Mouse (Mus musculus) embryonic facial prominence, embryonic 12.5 days (tissue): ENCODE data around the gene Comtd1. TPM values are rescaled to one million over a fixed set of nuclear protein-coding genes. Genes with fewer than 3 reads are reported as not detected.

Experiments used
- ATAC-seq: fragments of 200-750 bp; cut with Nextera tagmentation; 2 replicates; pipeline ENCODE4 v1.8.0; 2017; ENCODE audit not compliant: insufficient number of reproducible peaks, insufficient read depth, low FRiP score, low TSS enrichment
- H3K27ac ChIP-seq: fragments of 300-500 bp; sonication (generic); 2 replicates; pipeline ENCODE4 v1.5.1; 2016; ENCODE audit warnings: mild to moderate bottlenecking
- H3K27me3 ChIP-seq: fragments of 300-500 bp; sonication (generic); 2 replicates; pipeline ENCODE4 v1.6.1; 2016; ENCODE audit warnings: mild to moderate bottlenecking, moderate library complexity
- H3K36me3 ChIP-seq: fragments of 300-500 bp; sonication (generic); 2 replicates; pipeline ENCODE4 v1.6.1; 2016; ENCODE audit warnings: mild to moderate bottlenecking
- H3K4me1 ChIP-seq: fragments of 300-500 bp; sonication (generic); 2 replicates; pipeline ENCODE4 v1.6.1; 2016
- H3K4me2 ChIP-seq: fragments of 300-500 bp; sonication (generic); replicated peaks from 2 replicates; pipeline ENCODE4 v1.6.1; 2016; ENCODE audit warnings: mild to moderate bottlenecking, moderate library complexity
- H3K4me3 ChIP-seq: fragments of 300-500 bp; sonication (generic); 2 replicates; pipeline ENCODE4 v1.5.1; 2016; ENCODE audit warnings: mild to moderate bottlenecking
- H3K9ac ChIP-seq: fragments of 300-500 bp; sonication (generic); 2 replicates; pipeline ENCODE4 v1.6.1; 2016; ENCODE audit warnings: mild to moderate bottlenecking, moderate library complexity
- H3K9me3 ChIP-seq: fragments of 300-500 bp; sonication (generic); 2 replicates; pipeline ENCODE4 v1.6.1; 2016; ENCODE audit warnings: mild to moderate bottlenecking, moderate library complexity
- WGBS: fragments of 180-500 bp; shearing (Covaris S2); methylation state at CpG from one replicate; pipeline ENCODE4 v1.1.7; 2016; 5-methylcytosine and 5-hydroxymethylcytosine counted together
- polyA plus RNA-seq: library from polyadenylated mRNA; unstranded; fragments of >200 nt; fragmentation: Nextera tagmentation; extraction: Ambion mirVana; gene quantifications from 2 replicates; pipeline ENCODE4 v1.2.1, GENCODE M21; 2016

Comtd1 gene
- polyA plus RNA-seq, 1 experiment from 2014 or later: 20.1 TPM

GRCm38 (mm10) chr14:21830876-21831767, 17.7 kb downstream of the Comtd1 start:
- H3K4me2 ChIP-seq: peak overlapping the region; percentile 87
- peak overlapping the region; percentile 90 for H3K9ac ChIP-seq
- peak overlapping the region; percentile 89 for H3K27ac ChIP-seq
- peak overlapping the region; percentile 90 for H3K4me3 ChIP-seq
- H3K36me3 ChIP-seq: peaks cover 25% of the 10 kb centered on the region
- H3K27me3 ChIP-seq: no peaks in the 10 kb centered on the region
- H3K9me3 ChIP-seq: no peaks in the 10 kb centered on the region
- H3K4me1 ChIP-seq: peaks cover 21% of the 10 kb centered on the region
- peak; percentile 96 for ATAC-seq
- WGBS: under 1% methylated on average over 73 of the region's 73 CpGs

GRCm38 (mm10) chr14:21825786-21826491, 22.8 kb downstream of the Comtd1 start:
- no peak for ATAC-seq
- Histone ChIP-seq H3K27me3 (no peaks in the 10 kb centered on the region), H3K4me2 (no peak overlapping the region), H3K9me3 (no peaks in the 10 kb centered on the region), H3K36me3 (no peaks in the 10 kb centered on the region), H3K27ac (no peak overlapping the region), H3K4me3 (no peak overlapping the region), H3K9ac (no peak overlapping the region), H3K4me1 (0 out of 2 replicates have a peak, but pooled peaks cover 3% of the 10 kb centered on the region)
- WGBS: 90% methylated on average over 9 of the region's 9 CpGs

GRCm38 (mm10) chr14:21824938-21825337, 23.8 kb downstream of the Comtd1 start, which contains the start of gene Vdac2:
Gene Vdac2, plus strand, starts transcription at chr14:21825238.
- WGBS: 85% methylated on average over 2 of the region's 2 CpGs
- Histone ChIP-seq H3K4me1 (0 out of 2 replicates have a peak, but pooled peaks cover 3% of the 10 kb centered on the region), H3K9ac (no peak within 1 kb of the TSS), H3K36me3 (no peaks in the 10 kb centered on the region), H3K4me2 (no peak within 1 kb of the TSS), H3K4me3 (no peak within 1 kb of the TSS), H3K9me3 (no peaks in the 10 kb centered on the region), H3K27ac (0 out of 2 replicates have a peak within 1 kb of the TSS, but pooled peaks have one; percentile 19), H3K27me3 (no peaks in the 10 kb centered on the region)
- no peak for ATAC-seq

- Histone ChIP-seq H3K4me3 (no peak overlapping the region), H3K27ac (0 out of 2 replicates have a peak overlapping the region, but pooled peaks have one; percentile 19), H3K4me2 (no peak overlapping the region), H3K9me3 (no peaks in the 10 kb centered on the region), H3K9ac (no peak overlapping the region), H3K4me1 (0 out of 2 replicates have a peak, but pooled peaks cover 3% of the 10 kb centered on the region), H3K36me3 (no peaks in the 10 kb centered on the region), H3K27me3 (no peaks in the 10 kb centered on the region)
- WGBS: 78% methylated on average over 7 of the region's 7 CpGs
- ATAC-seq: no peak
Observed at GRCm38 (mm10) chr14:21823897-21824296, 24.9 kb downstream of the Comtd1 start.

GRCm38 (mm10) chr14:21822795-21823374, 25.9 kb downstream of the Comtd1 start:
- H3K9me3 ChIP-seq: no peaks in the 10 kb centered on the region
- H3K36me3 ChIP-seq: no peaks in the 10 kb centered on the region
- H3K4me3 ChIP-seq: no peak overlapping the region
- H3K9ac ChIP-seq: no peak overlapping the region
- H3K27me3 ChIP-seq: no peaks in the 10 kb centered on the region
- WGBS: 67% methylated on average over 7 of the region's 7 CpGs
- H3K4me2 ChIP-seq: no peak overlapping the region
- ATAC-seq: no peak
- H3K27ac ChIP-seq: no peak overlapping the region
- 0 out of 2 replicates have a peak, but pooled peaks cover 3% of the 10 kb centered on the region for H3K4me1 ChIP-seq

GRCm38 (mm10) chr14:21822307-21822706, 26.5 kb downstream of the Comtd1 start:
- H3K27ac ChIP-seq: no peak overlapping the region
- H3K9ac ChIP-seq: no peak overlapping the region
- no peaks in the 10 kb centered on the region for H3K36me3 ChIP-seq
- WGBS: 74% methylated on average over 7 of the region's 7 CpGs
- H3K9me3 ChIP-seq: no peaks in the 10 kb centered on the region
- H3K27me3 ChIP-seq: no peaks in the 10 kb centered on the region
- no peak for ATAC-seq
- H3K4me2 ChIP-seq: no peak overlapping the region
- 0 out of 2 replicates have a peak, but pooled peaks cover 3% of the 10 kb centered on the region for H3K4me1 ChIP-seq
- no peak overlapping the region for H3K4me3 ChIP-seq

- 0 out of 2 replicates have a peak, but pooled peaks have one; percentile 24 for ATAC-seq
- H3K27ac ChIP-seq: no peak overlapping the region
- no peaks in the 10 kb centered on the region for H3K36me3 ChIP-seq
- no peak overlapping the region for H3K4me2 ChIP-seq
- WGBS: 91% methylated on average over 4 of the region's 4 CpGs
- no peak overlapping the region for H3K9ac ChIP-seq
- H3K4me1 ChIP-seq: no peaks in the 10 kb centered on the region
- H3K4me3 ChIP-seq: no peak overlapping the region
- no peaks in the 10 kb centered on the region for H3K27me3 ChIP-seq
- no peaks in the 10 kb centered on the region for H3K9me3 ChIP-seq
Observed at GRCm38 (mm10) chr14:21820880-21821505, 27.8 kb downstream of the Comtd1 start.

- H3K4me2 ChIP-seq: no peak overlapping the region
- no peaks in the 10 kb centered on the region; the same call in 1 of the 2 replicates for H3K4me1 ChIP-seq
- H3K9ac ChIP-seq: no peak overlapping the region
- no peak overlapping the region for H3K27ac ChIP-seq
- H3K36me3 ChIP-seq: no peaks in the 10 kb centered on the region
- no peaks in the 10 kb centered on the region for H3K27me3 ChIP-seq
- H3K9me3 ChIP-seq: no peaks in the 10 kb centered on the region
- WGBS: 41% methylated on average over 4 of the region's 4 CpGs
- ATAC-seq: no peak
- H3K4me3 ChIP-seq: no peak overlapping the region
Observed at GRCm38 (mm10) chr14:21817453-21817852, 31.3 kb downstream of the Comtd1 start.

GRCm38 (mm10) chr14:21816255-21816654, 32.5 kb downstream of the Comtd1 start:
- H3K9me3 ChIP-seq: no peaks in the 10 kb centered on the region
- no peak for ATAC-seq
- no peaks in the 10 kb centered on the region for H3K36me3 ChIP-seq
- no peak overlapping the region for H3K4me2 ChIP-seq
- no peaks in the 10 kb centered on the region; the same call in 1 of the 2 replicates for H3K4me1 ChIP-seq
- H3K9ac ChIP-seq: no peak overlapping the region
- no peaks in the 10 kb centered on the region for H3K27me3 ChIP-seq
- WGBS: 47% methylated on average over 3 of the region's 3 CpGs
- no peak overlapping the region for H3K27ac ChIP-seq
- no peak overlapping the region for H3K4me3 ChIP-seq

- H3K36me3 ChIP-seq: no peaks in the 10 kb centered on the region
- no peak overlapping the region for H3K9ac ChIP-seq
- no peaks in the 10 kb centered on the region for H3K27me3 ChIP-seq
- 95% methylated on average over 4 of the region's 4 CpGs for WGBS
- H3K4me3 ChIP-seq: no peak overlapping the region
- H3K27ac ChIP-seq: no peak overlapping the region
- no peak overlapping the region for H3K4me2 ChIP-seq
- H3K9me3 ChIP-seq: no peaks in the 10 kb centered on the region
- no peak for ATAC-seq
- H3K4me1 ChIP-seq: no peaks in the 10 kb centered on the region; the same call in 1 of the 2 replicates
Observed at GRCm38 (mm10) chr14:21814606-21815005, 34.2 kb downstream of the Comtd1 start.

GRCm38 (mm10) chr14:21813847-21814246, 34.9 kb downstream of the Comtd1 start:
- 75% methylated on average over 3 of the region's 3 CpGs for WGBS
- Histone ChIP-seq H3K9me3 (no peaks in the 10 kb centered on the region), H3K27ac (no peak overlapping the region), H3K27me3 (no peaks in the 10 kb centered on the region), H3K36me3 (no peaks in the 10 kb centered on the region), H3K4me3 (no peak overlapping the region), H3K4me1 (no peaks in the 10 kb centered on the region; the same call in 1 of the 2 replicates), H3K9ac (no peak overlapping the region), H3K4me2 (no peak overlapping the region)
- ATAC-seq: no peak
